Mouse (Mus musculus): ENCODE results near the gene Trpt1. TPM values are rescaled to one million over a fixed set of nuclear protein-coding genes. Genes with fewer than 3 reads are reported as not detected.

The Trpt1 gene
- 15.9 and 19.5 TPM in 2 replicates for total RNA-seq (2021)
- long read RNA-seq, partial matches to known transcripts, result 3 of 9 reads
- long read RNA-seq, other reads (novel, unspliced or antisense), result 4 of 9 reads

GRCm38 (mm10) chr19:6996006-6996405 is at the start of gene Trpt1, which contains the start of gene Nudt22:
Gene Trpt1, plus strand, starts transcription at chr19:6996131.
Gene Nudt22, minus strand, starts transcription at chr19:6996117.
- DNase-seq, result peak; percentile 89

DNA sequence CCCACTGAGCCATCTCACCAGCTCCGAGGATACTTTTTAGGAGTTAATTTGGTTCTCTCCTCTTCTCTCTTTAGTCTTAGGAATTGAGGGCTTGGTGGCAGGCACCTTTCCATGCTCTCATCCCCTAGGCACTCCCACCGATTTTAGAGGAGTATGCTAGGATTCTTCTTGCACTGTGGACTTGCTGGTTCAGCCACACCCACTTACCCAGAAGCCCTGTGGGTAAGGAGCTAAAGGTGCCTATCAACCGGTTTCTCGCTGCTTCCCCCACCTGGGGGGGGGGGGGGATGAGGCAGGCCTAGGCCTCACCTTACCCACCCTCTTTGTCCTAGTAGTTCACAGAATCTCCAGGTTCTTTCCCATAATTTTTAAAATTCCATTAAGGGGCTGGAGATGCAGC is 48.2 kb upstream of the Trpt1 start:
- no peak for DNase-seq

- DNase-seq, result no peak
Observed at GRCm38 (mm10) chr19:6948186-6948585, 47.7 kb upstream of the Trpt1 start.

DNA sequence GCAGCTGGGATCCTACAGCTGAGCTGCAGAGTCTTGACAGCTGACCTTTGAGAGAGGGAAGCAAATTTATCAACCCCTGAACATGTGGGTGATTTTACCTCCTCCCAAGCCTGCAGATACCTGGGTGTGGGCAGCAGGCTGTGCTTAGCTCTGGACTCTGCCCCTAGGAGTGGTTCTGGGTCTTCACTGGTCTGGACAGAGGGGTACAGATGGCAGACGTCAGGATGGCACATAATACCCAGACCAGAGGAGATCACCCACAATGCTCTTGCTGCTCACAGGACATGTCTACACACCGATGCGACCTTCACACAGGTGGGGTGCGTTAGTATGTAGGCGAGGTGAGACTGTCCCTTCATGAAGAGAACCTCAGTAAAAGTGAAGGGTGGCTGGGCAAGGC is 46.4 kb upstream of the Trpt1 start:
- DNase-seq, result no peak

- DNase-seq, result no peak
Observed at GRCm38 (mm10) chr19:6949951-6950350, 46.0 kb upstream of the Trpt1 start.

GRCm38 (mm10) chr19:6950613-6951153 is 45.2 kb upstream of the Trpt1 start:
- DNase-seq, result peak; percentile 61

DNA sequence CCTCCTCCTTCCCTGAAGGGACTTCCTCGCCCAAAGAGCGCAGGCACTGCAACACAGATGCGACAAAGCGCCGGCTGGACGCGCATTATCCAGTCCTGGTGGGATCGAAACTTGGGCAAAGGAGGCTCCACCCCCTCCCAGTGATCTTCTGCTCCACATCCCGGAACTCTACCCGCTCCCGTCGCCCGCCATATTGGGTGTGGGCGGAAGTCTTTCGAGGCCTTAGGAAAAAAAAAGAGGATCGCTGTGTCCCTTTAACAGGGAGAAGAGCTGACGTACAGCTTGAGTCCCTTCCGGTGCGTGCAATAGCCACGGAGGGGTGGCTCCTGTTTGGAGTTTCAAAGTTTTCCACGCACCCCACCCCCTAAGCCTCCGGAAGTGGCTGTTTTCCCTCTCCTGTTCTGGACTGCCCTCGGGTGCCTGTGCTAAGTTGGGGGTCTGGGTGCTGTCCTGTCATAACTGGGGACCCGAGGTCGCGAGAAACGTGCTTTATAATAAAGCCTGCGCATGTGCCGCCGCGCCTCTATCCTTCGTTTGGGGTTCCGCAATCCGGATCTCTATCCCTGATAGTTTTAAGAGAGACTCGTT is 44.5 kb upstream of the Trpt1 start:
- peak; percentile 92 for DNase-seq

DNA sequence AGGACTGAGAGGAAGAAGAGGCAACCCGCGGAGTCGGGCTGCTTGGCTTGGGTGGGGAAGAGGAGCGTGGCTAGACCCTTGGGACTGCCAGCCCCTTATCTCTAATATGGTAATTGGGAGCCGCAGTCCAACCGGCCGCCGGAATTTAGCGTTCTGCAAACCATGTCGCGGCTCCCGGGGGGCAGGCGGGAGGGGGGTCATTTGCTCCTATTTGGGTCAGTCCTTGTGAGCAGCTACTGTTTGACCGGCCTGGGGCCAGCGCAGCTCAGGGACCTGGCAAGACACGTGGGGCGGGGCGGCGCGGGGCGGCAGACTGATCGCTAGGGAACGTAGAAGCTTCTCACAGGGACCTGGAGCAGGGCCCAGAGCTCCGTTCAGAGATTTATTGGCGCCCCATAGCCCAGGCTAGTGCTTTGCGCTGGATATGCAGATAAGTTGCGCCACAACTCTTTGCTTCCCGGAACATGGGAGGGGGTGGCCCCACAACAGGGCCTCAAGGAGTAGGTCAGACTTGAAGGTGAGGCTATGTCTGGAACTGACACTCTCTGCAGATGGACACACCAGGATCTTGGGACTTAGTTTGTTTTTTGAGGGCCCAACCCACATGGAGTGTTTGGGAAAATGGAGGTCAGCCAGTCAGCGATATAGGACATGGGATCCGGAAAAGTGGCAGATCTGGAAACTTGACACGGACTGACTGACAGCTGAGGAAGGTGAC is 43.8 kb upstream of the Trpt1 start:
- DNase-seq, result peak; percentile 88

DNA sequence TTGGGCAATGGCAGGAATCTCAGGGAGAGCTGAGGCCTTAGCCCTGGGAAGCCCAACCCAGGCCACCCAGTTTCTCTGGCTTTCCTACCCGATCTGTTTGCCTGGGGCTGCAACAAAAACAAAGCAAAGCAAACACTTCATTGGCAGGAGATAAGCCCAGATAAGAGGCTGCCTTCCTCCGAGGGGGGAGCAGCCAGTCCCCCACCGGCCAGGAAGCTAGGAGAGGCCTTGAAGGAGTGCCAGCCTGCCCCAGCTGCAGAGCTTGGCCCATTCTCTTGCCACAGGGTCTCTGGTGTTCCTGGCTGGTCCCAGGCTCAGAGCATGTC is 43.3 kb upstream of the Trpt1 start:
- peak; percentile 73 for DNase-seq

DNA sequence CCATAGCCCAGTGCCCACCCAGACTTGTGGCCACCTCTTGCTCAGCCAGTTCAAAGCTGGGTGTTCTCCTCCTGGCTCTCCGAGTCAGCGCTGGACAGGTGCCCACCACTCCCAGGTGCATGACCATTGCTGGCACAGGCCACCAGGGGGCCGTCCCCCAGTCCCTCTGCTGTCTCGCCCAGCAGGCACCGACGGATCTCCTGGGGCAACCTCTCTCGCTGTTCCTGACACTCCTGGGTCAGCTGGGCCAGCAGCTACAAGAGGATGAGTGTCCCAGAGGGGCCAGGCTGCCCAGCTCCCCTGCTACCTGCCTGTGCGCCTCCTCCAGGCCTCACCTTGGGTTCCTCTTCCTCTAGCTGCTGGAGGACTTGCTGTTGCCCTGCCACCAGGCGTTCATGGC is 41.9 kb upstream of the Trpt1 start:
- peak; percentile 65 for DNase-seq

- no peak for DNase-seq
Observed at GRCm38 (mm10) chr19:6955424-6955823, 40.5 kb upstream of the Trpt1 start.

DNA sequence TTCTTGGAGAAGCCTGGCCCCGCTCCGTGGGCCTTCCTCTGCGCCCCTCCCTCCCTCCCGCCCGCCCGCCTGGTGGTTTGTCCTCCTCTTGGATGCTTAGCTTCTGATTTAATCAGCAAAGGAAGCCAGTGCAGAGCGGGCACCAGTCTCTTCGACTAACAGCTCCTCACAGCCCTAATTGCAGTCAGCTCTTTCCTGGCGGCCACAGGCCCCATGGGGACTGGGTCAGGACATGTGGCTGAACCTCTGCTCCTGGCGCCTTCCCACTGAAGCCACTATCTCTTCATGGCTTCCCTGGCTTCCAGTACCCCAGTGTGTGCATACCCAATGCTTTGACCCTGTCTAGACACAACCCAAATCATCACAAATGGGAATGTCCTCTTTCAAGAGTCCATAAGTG is 39.5 kb upstream of the Trpt1 start:
- no peak for DNase-seq

DNA sequence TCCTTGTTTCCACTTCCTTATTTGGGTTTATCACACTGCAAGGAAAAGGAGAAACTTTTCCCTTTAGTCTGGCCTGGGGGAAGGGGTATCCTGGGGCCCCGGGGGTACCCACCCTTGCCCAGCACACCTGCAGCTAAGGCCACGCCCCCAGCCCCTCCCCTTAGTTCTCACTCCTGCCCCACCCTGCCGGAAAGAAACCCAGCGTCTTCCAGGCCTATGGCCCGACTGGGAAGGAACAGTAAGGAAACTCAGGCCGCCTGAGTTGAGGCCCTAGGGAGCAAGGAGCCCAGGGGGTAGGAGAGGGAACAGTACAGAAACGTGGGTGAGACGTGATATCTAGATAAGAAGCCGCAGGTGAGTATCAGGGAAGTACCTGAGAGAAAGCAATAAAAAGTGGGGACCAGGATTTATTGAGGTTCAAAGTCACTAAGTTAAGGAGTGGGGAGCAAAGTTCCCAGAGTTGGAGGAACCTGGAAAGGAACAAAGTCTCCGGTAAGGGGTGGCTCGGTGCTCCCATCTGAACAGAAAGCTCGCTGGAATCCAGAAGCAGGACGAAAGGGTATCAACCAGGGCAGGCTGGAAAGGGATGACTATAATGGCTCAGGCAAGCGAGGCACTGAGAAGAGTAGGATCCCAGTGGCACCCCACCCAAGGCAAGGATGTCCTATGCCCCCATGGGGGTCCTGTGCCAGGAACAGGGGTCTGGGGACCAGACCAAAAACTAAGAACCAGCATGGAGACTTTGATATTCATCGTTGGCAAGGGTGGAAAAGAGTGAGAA is 27.2 kb upstream of the Trpt1 start:
- DNase-seq, result no peak

DNA sequence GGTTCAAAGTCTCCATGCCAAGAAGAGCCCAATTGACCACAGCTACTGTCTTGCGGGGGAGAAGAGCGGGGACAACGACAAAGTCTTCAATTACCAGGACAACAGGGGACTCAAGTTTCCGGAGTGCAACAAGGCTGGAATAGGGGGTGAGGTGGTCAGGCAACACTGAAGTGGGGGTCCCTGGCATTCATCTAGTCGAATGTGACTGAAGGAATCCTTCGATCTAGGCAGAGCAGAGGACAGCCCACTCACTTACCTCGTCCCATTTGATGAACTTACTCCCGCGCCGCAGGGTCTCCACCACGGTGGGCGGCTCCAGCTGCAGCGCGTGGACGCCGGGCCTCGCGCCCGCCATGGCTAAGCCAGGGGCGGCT is 26.7 kb upstream of the Trpt1 start:
- no peak for DNase-seq

DNA sequence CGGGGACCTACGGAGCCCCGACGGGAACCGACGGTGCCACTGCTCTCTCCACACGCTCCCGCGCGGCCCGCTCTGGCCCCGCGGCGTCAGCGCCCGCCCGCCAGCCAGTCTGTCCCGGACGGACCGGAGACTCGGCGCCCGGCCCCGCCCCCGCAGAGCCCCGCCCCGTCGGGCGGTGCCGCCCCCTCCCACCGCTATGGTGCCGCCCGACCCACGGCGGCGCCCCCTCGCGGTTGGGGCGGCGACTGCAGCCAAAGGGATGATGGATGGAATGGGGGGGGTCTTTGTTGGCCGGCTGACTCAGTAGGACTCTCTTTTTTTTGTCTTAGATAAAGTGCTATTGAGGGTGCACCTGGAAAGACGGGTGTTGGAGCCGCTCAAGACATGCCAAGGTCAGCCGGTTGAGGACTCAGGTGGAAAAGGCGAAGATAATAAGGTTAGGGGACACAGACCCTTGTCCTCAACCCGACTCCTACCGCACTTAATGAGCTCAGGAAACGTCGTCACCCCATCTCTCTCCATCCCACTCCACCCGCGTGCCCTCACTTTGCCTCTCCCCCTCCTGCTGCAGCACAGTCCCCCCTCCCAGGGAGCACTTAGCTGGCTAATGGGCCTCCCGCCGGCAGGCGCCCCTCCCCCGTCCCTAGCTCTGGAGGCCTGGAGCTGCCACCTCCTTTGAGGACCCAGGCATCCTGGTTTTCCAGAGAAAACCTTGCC is 26.1 kb upstream of the Trpt1 start:
- DNase-seq, result peak; percentile 89

DNA sequence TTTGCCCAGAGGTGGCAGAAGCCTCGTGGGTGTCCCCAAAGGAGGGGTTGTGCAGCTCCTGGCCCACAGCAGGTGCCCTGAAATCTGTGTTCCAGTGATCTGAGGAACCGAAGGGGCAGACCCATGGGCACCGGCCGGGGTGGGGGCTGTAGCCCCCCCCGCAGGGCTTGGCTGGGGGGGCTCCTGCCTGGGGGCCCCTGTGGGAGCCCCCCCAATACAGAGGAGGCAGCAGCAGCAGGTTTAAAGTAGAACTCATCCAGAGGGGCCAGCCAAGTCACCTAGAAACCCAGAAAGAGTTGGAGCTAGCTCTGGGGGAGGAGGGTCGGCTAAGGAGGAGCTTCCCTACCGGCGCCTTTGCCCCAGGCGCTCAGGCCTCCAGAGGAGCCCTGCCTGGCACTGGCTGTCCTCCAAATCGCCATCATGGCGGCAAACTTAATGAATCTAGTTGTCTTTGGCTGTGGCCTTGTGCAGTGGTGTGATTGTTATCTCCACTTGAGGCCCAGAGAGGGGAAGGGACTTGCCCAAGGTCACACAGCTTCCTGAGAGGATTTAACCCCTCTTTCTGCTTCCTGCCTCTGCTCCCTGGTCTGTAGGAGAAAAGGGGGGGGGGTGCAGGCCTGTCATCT is 25.4 kb upstream of the Trpt1 start:
- no peak for DNase-seq

DNA sequence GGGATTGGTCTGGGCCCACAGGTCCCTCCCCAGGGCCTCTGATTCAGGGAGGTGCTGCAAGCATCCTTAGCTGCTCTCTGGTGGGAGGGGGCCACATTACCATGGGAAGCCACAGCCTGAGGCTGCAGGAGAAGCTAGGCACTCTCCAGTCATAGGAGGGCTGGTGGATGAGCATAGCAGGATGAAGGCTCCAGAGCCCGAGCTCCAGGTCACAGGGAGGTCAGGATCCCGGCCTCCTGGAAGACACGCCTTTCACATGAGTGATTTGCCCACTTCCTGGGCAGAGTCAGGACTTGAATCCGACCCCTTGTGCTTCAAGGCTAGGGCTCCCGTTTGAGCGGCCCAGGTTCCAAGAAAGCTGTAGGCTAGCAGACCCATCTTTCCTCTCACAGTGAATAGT is 24.3 kb upstream of the Trpt1 start:
- no peak for DNase-seq

- no peak for DNase-seq
Observed at GRCm38 (mm10) chr19:6972247-6972917, 23.5 kb upstream of the Trpt1 start.

DNA sequence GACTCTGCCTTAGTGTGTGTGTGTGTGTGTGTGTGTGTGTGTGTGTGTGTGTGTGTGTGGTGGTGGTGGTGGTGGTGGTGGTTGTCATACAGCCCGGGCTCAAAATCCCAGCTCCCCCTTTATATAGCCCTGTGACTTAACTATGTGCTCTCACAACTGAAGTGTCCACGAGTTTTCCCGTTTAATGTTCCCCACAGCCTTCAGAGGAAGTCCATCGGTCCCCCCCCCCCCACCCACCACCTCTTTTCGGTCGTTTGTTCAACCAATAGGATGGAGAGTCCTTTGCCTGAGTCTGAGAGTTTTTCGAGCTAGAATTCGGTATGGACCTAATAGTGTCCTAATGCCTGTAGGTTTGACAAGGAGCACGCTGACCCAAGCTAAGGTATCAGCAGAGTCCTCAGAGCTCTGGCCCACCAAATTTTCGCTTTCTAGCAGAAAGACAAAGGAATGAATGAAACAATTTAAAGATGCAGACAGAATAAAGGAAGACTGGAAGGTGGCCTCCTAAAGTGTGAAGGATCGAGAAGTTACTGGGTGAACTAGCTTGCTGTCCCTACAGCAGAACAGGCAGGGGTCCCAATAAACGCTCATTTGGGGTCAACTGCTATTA is 22.2 kb upstream of the Trpt1 start:
- no peak for DNase-seq

- DNase-seq, result peak; percentile 87
Observed at GRCm38 (mm10) chr19:6974211-6975205, 21.4 kb upstream of the Trpt1 start, which contains the start of gene Ppp1r14b. Gene Ppp1r14b, plus strand, starts transcription at chr19:6974968.

Data from adrenal gland, postnatal 25 days (tissue).